Mouse (Mus musculus) midbrain, embryonic 15.5 days (tissue): ENCODE data around the gene Zcchc10. TPM values are rescaled to one million over a fixed set of nuclear protein-coding genes. Genes with fewer than 3 reads are reported as not detected.
"Not testable (repeated sequence)": the region's sequence is repeated elsewhere in the genome, so short reads cannot be mapped to it uniquely, and the experiment has no call there.

ENCODE experiments used
- ATAC-seq: fragments of 200-750 bp; cut with Nextera tagmentation; replicated peaks from 2 replicates; pipeline ENCODE4 v1.8.0; 2017; ENCODE audit warnings: moderate TSS enrichment
- H3K27ac ChIP-seq: fragments of 300-500 bp; sonication (generic); 2 replicates; pipeline ENCODE4 v1.5.1; 2015; ENCODE audit warnings: mild to moderate bottlenecking, inconsistent platforms
- H3K27me3 ChIP-seq: fragments of 300-500 bp; sonication (generic); replicated peaks from 2 replicates; pipeline ENCODE4 v1.6.1; 2015; ENCODE audit warnings: inconsistent platforms
- H3K36me3 ChIP-seq: fragments of 300-500 bp; sonication (generic); replicated peaks from 2 replicates; pipeline ENCODE4 v1.6.1; 2015; ENCODE audit warnings: inconsistent platforms
- H3K4me1 ChIP-seq: fragments of 300-500 bp; sonication (generic); 2 replicates; pipeline ENCODE4 v1.6.1; 2015; ENCODE audit warnings: inconsistent platforms
- H3K4me2 ChIP-seq: fragments of 300-500 bp; sonication (generic); 2 replicates; pipeline ENCODE4 v1.6.1; 2015; ENCODE audit warnings: inconsistent platforms, mild to moderate bottlenecking, moderate library complexity
- H3K4me3 ChIP-seq: fragments of 300-500 bp; sonication (generic); 2 replicates; pipeline ENCODE4 v1.5.1; 2015; ENCODE audit warnings: mild to moderate bottlenecking, inconsistent platforms
- H3K9ac ChIP-seq: fragments of 300-500 bp; sonication (generic); 2 replicates; pipeline ENCODE4 v1.6.1; 2015; ENCODE audit warnings: mild to moderate bottlenecking, inconsistent platforms
- H3K9me3 ChIP-seq: fragments of 300-500 bp; sonication (generic); 2 replicates; pipeline ENCODE4 v1.6.1; 2016; ENCODE audit warnings: inconsistent platforms
- WGBS: fragments of 180-500 bp; shearing (Covaris S2); methylation state at CpG from one replicate; pipeline ENCODE4 v1.1.7; 2015; ENCODE audit warnings: mixed read lengths; 5-methylcytosine and 5-hydroxymethylcytosine counted together
- polyA plus RNA-seq: library from polyadenylated mRNA; unstranded; fragments of >200 nt; fragmentation: Nextera tagmentation; extraction: Ambion mirVana; gene quantifications from 2 replicates; pipeline ENCODE4 v1.2.1, GENCODE M21; 2015

Gene Zcchc10
- polyA plus RNA-seq, 1 experiment from 2014 or later = 12.1 TPM

- H3K4me1 ChIP-seq = peaks cover 35% of the 10 kb centered on the region
- H3K27me3 ChIP-seq = no peaks in the 10 kb centered on the region
- peak overlapping the region; percentile 95 for H3K4me3 ChIP-seq
- H3K27ac ChIP-seq = peak overlapping the region; percentile 95
- WGBS = 53% methylated on average over 9 of the region's 9 CpGs
- H3K9ac ChIP-seq = peak overlapping the region; percentile 49
- no peak for ATAC-seq
- H3K36me3 ChIP-seq = no peaks in the 10 kb centered on the region
- H3K9me3 ChIP-seq = no peaks in the 10 kb centered on the region
- H3K4me2 ChIP-seq = peak overlapping the region; percentile 84
Observed at GRCm38 (mm10) chr11:53301167-53301515, 23.3 kb upstream of the Zcchc10 start.

- H3K4me3 ChIP-seq = no peak overlapping the region
- H3K36me3 ChIP-seq = no peaks in the 10 kb centered on the region
- no peaks in the 10 kb centered on the region for H3K9me3 ChIP-seq
- H3K4me2 ChIP-seq = no peak overlapping the region
- WGBS = 86% methylated on average over 14 of the region's 14 CpGs
- no peak for ATAC-seq
- no peak overlapping the region for H3K9ac ChIP-seq
- H3K27me3 ChIP-seq = no peaks in the 10 kb centered on the region
- H3K4me1 ChIP-seq = peaks cover 12% of the 10 kb centered on the region
- H3K27ac ChIP-seq = no peak overlapping the region
Observed at GRCm38 (mm10) chr11:53304044-53304840, 20.2 kb upstream of the Zcchc10 start.

- H3K9me3 ChIP-seq = no peaks in the 10 kb centered on the region
- H3K4me1 ChIP-seq = no peaks in the 10 kb centered on the region
- no peaks in the 10 kb centered on the region for H3K36me3 ChIP-seq
- H3K27ac ChIP-seq = no peak overlapping the region
- no peaks in the 10 kb centered on the region for H3K27me3 ChIP-seq
- no peak overlapping the region for H3K9ac ChIP-seq
- 93% methylated on average over 2 of the region's 2 CpGs for WGBS
- ATAC-seq = no peak
- no peak overlapping the region for H3K4me2 ChIP-seq
- H3K4me3 ChIP-seq = no peak overlapping the region
Observed at GRCm38 (mm10) chr11:53306965-53307364, 17.5 kb upstream of the Zcchc10 start.

- Histone ChIP-seq H3K27me3 (no peaks in the 10 kb centered on the region), H3K9ac (no peak overlapping the region), H3K27ac (no peak overlapping the region), H3K4me3 (no peak overlapping the region), H3K9me3 (no peaks in the 10 kb centered on the region), H3K36me3 (no peaks in the 10 kb centered on the region), H3K4me2 (no peak overlapping the region), H3K4me1 (no peaks in the 10 kb centered on the region)
- no peak for ATAC-seq
- WGBS = 70% methylated on average over 10 of the region's 10 CpGs
Observed at GRCm38 (mm10) chr11:53307558-53308065, 16.9 kb upstream of the Zcchc10 start.

GRCm38 (mm10) chr11:53308251-53308864 is 16.1 kb upstream of the Zcchc10 start:
- no peak overlapping the region for H3K9ac ChIP-seq
- no peak overlapping the region for H3K4me3 ChIP-seq
- H3K27me3 ChIP-seq = no peaks in the 10 kb centered on the region
- ATAC-seq = no peak
- no peaks in the 10 kb centered on the region for H3K4me1 ChIP-seq
- no peaks in the 10 kb centered on the region for H3K36me3 ChIP-seq
- H3K4me2 ChIP-seq = no peak overlapping the region
- H3K27ac ChIP-seq = no peak overlapping the region
- no peaks in the 10 kb centered on the region for H3K9me3 ChIP-seq

- H3K4me3 ChIP-seq = no peak overlapping the region
- WGBS = 67% methylated on average over 2 of the region's 2 CpGs
- H3K4me2 ChIP-seq = no peak overlapping the region
- no peak overlapping the region for H3K9ac ChIP-seq
- H3K36me3 ChIP-seq = no peaks in the 10 kb centered on the region
- no peak for ATAC-seq
- H3K9me3 ChIP-seq = no peaks in the 10 kb centered on the region
- no peaks in the 10 kb centered on the region for H3K4me1 ChIP-seq
- no peaks in the 10 kb centered on the region for H3K27me3 ChIP-seq
- no peak overlapping the region for H3K27ac ChIP-seq
Observed at GRCm38 (mm10) chr11:53308884-53309310, 15.6 kb upstream of the Zcchc10 start.

- Histone ChIP-seq H3K27ac (no peak overlapping the region), H3K4me2 (no peak overlapping the region), H3K4me1 (no peaks in the 10 kb centered on the region), H3K36me3 (no peaks in the 10 kb centered on the region), H3K9me3 (no peaks in the 10 kb centered on the region), H3K9ac (no peak overlapping the region), H3K4me3 (no peak overlapping the region), H3K27me3 (no peaks in the 10 kb centered on the region)
- ATAC-seq = no peak
- 24% methylated on average over 1 of the region's 1 CpGs for WGBS
Observed at GRCm38 (mm10) chr11:53311385-53311784, 13.1 kb upstream of the Zcchc10 start.

- WGBS = 92% methylated on average over 1 of the region's 1 CpGs
- H3K36me3 ChIP-seq, H3K4me2 ChIP-seq, H3K9me3 ChIP-seq, H3K9ac ChIP-seq, H3K4me1 ChIP-seq, H3K4me3 ChIP-seq, ATAC-seq, H3K27ac ChIP-seq, H3K27me3 ChIP-seq: not testable (repeated sequence)
Observed at GRCm38 (mm10) chr11:53312823-53313222, 11.7 kb upstream of the Zcchc10 start.

- no peak for ATAC-seq
- Histone ChIP-seq H3K4me3 (no peak overlapping the region), H3K9me3 (no peaks in the 10 kb centered on the region), H3K9ac (no peak overlapping the region), H3K4me2 (no peak overlapping the region), H3K4me1 (no peaks in the 10 kb centered on the region), H3K36me3 (no peaks in the 10 kb centered on the region), H3K27ac (no peak overlapping the region), H3K27me3 (no peaks in the 10 kb centered on the region)
- WGBS = 56% methylated on average over 1 of the region's 1 CpGs
Observed at GRCm38 (mm10) chr11:53314770-53315173, 9.7 kb upstream of the Zcchc10 start.

- Histone ChIP-seq H3K27me3 (no peaks in the 10 kb centered on the region), H3K27ac (no peak overlapping the region), H3K4me1 (no peaks in the 10 kb centered on the region), H3K9me3 (no peaks in the 10 kb centered on the region), H3K9ac (no peak overlapping the region), H3K4me2 (no peak overlapping the region), H3K4me3 (no peak overlapping the region), H3K36me3 (no peaks in the 10 kb centered on the region)
- ATAC-seq = no peak
- 58% methylated on average over 6 of the region's 6 CpGs for WGBS
Observed at GRCm38 (mm10) chr11:53316996-53317395, 7.5 kb upstream of the Zcchc10 start.

GRCm38 (mm10) chr11:53318041-53318440 is 6.4 kb upstream of the Zcchc10 start:
- Histone ChIP-seq H3K27me3 (no peaks in the 10 kb centered on the region), H3K4me1 (no peaks in the 10 kb centered on the region), H3K27ac (no peak overlapping the region), H3K4me3 (no peak overlapping the region), H3K9me3 (no peaks in the 10 kb centered on the region), H3K4me2 (no peak overlapping the region), H3K9ac (no peak overlapping the region), H3K36me3 (no peaks in the 10 kb centered on the region)
- ATAC-seq = no peak
- WGBS = 85% methylated on average over 7 of the region's 7 CpGs

GRCm38 (mm10) chr11:53318568-53318967 is 5.9 kb upstream of the Zcchc10 start:
- H3K27ac ChIP-seq, H3K4me1 ChIP-seq, H3K27me3 ChIP-seq, H3K4me2 ChIP-seq, H3K36me3 ChIP-seq, H3K9ac ChIP-seq, H3K4me3 ChIP-seq, ATAC-seq, H3K9me3 ChIP-seq: not testable (repeated sequence)
- WGBS = 73% methylated on average over 3 of the region's 3 CpGs

- H3K27ac ChIP-seq, H3K4me3 ChIP-seq, H3K9ac ChIP-seq, H3K9me3 ChIP-seq, H3K36me3 ChIP-seq, H3K27me3 ChIP-seq, H3K4me2 ChIP-seq, H3K4me1 ChIP-seq, ATAC-seq: not testable (repeated sequence)
- WGBS = 94% methylated on average over 13 of the region's 13 CpGs
Observed at GRCm38 (mm10) chr11:53319867-53320266, 4.6 kb upstream of the Zcchc10 start.
